Mouse (Mus musculus) forebrain, embryonic 13.5 days (tissue): ENCODE results near the gene Ska3. TPM values are rescaled to one million over a fixed set of nuclear protein-coding genes. Genes with fewer than 3 reads are reported as not detected.
A peak's percentile ranks its signal among the peaks of the same experiment; 100 is the strongest.
"Not testable (repeated sequence)": the region's sequence is repeated elsewhere in the genome, so short reads cannot be mapped to it uniquely, and the experiment has no call there.

Experiments
- ATAC-seq: fragments of 200-750 bp; cut with Nextera tagmentation; 2 replicates; pipeline ENCODE4 v1.8.0; 2017
- H3K27ac ChIP-seq: fragments of 300-500 bp; sonication (generic); 2 replicates; pipeline ENCODE4 v1.5.1; 2015; ENCODE audit warnings: inconsistent platforms, mild to moderate bottlenecking, moderate library complexity
- H3K27me3 ChIP-seq: fragments of 300-500 bp; sonication (generic); 2 replicates; pipeline ENCODE4 v1.6.1; 2015; ENCODE audit warnings: mild to moderate bottlenecking, inconsistent platforms
- H3K36me3 ChIP-seq: fragments of 300-500 bp; sonication (generic); 2 replicates; pipeline ENCODE4 v1.6.1; 2015; ENCODE audit warnings: mild to moderate bottlenecking, inconsistent platforms; ENCODE audit not compliant: poor library complexity, severe bottlenecking
- H3K4me1 ChIP-seq: fragments of 300-500 bp; sonication (generic); 2 replicates; pipeline ENCODE4 v1.6.1; 2015; ENCODE audit warnings: inconsistent platforms
- H3K4me2 ChIP-seq: fragments of 300-500 bp; sonication (generic); 2 replicates; pipeline ENCODE4 v1.6.1; 2015; ENCODE audit warnings: inconsistent platforms, mild to moderate bottlenecking, moderate library complexity
- H3K4me3 ChIP-seq: fragments of 300-500 bp; sonication (generic); 2 replicates; pipeline ENCODE4 v1.5.1; 2015; ENCODE audit warnings: mild to moderate bottlenecking, inconsistent platforms
- H3K9ac ChIP-seq: fragments of 300-500 bp; sonication (generic); 2 replicates; pipeline ENCODE4 v1.6.1; 2015; ENCODE audit warnings: mild to moderate bottlenecking, inconsistent platforms
- H3K9me3 ChIP-seq: fragments of 300-500 bp; sonication (generic); replicated peaks from 2 replicates; pipeline ENCODE4 v1.6.1; 2016; ENCODE audit warnings: inconsistent platforms
- WGBS: fragments of 180-500 bp; shearing (Covaris S2); methylation state at CpG from one replicate; pipeline ENCODE4 v1.1.7; 2015; 5-methylcytosine and 5-hydroxymethylcytosine counted together
- polyA plus RNA-seq: library from polyadenylated mRNA; unstranded; fragments of >200 nt; fragmentation: Nextera tagmentation; extraction: Ambion mirVana; gene quantifications from 2 replicates; pipeline ENCODE4 v1.2.1, GENCODE M21; 2015

The Ska3 gene
- 34.8 and 37.6 TPM in 2 replicates for polyA plus RNA-seq

DNA sequence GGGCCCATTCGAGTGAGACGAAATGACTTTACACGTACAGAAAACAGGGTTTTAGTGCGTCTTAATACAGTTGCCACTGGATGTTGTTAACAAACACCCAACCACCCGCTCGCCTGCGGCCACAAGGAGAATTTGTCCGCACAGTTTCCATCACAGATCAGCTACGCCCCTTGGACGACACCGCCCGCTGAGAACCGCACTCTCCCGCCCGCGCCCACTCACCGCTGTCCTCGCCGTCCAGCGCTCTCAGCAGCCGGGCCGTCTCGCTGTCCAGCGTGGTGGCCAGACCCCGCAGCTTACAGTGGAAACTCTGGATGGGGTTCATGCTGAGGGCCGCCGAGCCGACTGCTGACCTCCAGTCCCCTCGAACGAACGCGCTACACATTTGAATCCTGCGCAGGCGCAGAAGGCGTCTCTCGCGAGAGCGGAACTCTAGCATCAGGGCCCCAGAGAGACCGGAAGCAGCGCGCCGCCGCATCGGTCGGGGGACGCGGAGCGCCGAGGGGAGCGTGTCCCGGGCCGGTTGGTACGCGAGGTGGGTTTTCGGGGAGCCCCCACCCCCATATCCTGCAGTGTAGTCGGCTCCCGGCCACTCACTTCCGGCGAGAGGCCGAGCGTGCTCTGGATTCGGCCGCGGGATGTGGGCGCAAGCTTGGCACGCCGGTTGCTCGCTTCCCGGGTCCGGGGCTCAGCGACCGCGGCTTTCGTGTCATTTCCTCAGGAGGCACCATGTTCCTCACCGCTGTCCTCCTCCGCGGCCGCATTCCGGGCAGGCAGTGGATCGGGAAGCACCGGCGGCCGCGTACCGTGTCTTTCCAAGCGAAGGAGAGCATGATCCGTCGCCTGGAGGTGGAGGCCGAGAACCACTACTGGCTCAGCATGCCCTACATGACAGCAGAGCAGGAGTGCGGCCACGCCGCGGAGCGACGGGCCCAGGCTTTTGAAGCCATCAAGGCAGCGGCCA, at the start of gene Ska3, which contains the start of gene Mrpl57:
Gene Ska3, minus strand, starts transcription at position 398 of the 964 bp plus-strand sequence.
Gene Mrpl57, plus strand, starts transcription at position 447 of the 964 bp plus-strand sequence.
- H3K9ac ChIP-seq = peak within 1 kb of the TSS; percentile 91
- peaks cover 18% of the 10 kb centered on the region for H3K36me3 ChIP-seq
- H3K9me3 ChIP-seq = no peaks in the 10 kb centered on the region
- peaks cover 34% of the 10 kb centered on the region for H3K4me1 ChIP-seq
- ATAC-seq = peak; percentile 98
- peak within 1 kb of the TSS; percentile 90 for H3K27ac ChIP-seq
- peak within 1 kb of the TSS; percentile 76 for H3K4me2 ChIP-seq
- no peaks in the 10 kb centered on the region for H3K27me3 ChIP-seq
- WGBS = under 1% methylated on average over 96 of the region's 96 CpGs
- H3K4me3 ChIP-seq = peak within 1 kb of the TSS; percentile 87

DNA sequence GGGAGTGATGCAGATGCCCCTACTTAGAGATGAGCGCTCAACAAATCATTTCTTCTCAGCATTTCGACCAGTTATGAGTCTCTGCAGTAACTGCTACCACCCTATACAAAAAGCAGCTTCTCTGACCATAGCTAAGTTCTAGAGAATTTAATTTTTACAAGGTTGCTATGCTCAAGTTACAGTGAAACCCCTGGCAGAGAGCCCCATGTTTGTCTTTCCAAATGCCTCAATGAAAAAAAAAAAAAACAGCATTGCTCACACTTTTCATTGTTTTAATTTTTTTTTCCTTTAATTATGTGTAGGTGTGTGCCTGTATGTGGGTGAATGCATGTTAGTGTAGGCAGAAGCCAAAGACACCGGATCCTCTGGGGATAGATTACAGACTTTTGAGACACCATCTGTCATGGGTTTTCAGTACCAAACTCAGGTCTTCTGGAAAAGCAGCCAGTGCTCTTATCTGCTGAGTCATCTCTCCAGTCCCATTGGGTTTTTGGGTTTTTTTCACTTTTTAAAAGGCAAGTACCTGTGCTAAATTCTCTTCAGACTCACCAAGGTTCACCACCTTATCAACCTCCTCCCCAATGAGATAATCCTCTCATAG, 40.8 kb upstream of the Ska3 start:
- no peak for ATAC-seq
- Histone ChIP-seq H3K27ac (no peak overlapping the region), H3K9ac (no peak overlapping the region), H3K27me3 (no peaks in the 10 kb centered on the region), H3K9me3 (no peaks in the 10 kb centered on the region), H3K4me1 (no peaks in the 10 kb centered on the region), H3K36me3 (peaks cover 57% of the 10 kb centered on the region), H3K4me3 (no peak overlapping the region), H3K4me2 (no peak overlapping the region)
- whole genome bisulfite sequencing = 97% methylated on average over 3 of the region's 3 CpGs

DNA sequence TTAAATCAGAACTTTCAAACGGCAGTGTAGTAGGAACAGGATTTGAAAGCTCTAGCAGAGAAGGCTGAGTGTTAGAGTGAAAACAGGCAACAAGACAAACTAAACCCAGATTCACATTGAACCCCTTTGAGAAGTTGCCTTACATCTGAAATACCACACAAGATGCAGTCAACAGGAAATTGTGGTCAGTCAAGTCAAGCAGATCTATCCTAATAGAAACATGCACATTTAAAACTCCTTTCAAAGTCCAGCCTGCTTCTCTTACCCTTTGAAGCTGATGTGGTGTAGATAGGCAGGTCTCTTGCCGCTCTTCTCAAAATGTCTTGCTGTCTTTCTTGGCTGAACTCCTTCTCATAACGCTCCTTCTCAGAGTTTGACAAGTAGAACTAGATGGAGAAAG, 39.3 kb upstream of the Ska3 start:
- no peak overlapping the region for H3K27ac ChIP-seq
- WGBS = 95% methylated on average over 3 of the region's 3 CpGs
- no peak overlapping the region for H3K9ac ChIP-seq
- peaks cover 67% of the 10 kb centered on the region for H3K36me3 ChIP-seq
- ATAC-seq = no peak
- H3K4me3 ChIP-seq = no peak overlapping the region
- no peaks in the 10 kb centered on the region for H3K9me3 ChIP-seq
- no peaks in the 10 kb centered on the region for H3K4me1 ChIP-seq
- no peak overlapping the region for H3K4me2 ChIP-seq
- no peaks in the 10 kb centered on the region for H3K27me3 ChIP-seq

DNA sequence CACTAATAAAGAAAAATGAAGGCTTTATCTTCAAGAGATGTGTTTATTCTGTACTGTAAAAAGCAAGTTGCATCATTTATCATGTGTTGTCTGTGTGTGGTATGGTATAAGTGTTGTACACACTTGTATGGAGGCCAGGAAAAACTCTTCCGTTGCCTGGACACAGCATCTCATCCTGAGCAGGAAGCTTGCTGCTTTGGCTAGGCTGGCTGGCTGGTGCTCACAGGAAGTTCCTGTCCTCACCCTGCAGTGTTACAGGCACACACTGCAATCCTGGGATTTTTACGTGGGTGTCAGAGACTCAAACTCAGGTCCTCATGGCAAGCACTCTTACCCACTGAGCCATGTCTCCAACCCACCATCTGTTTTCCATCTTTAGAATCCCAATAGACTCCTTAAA, 37.1 kb upstream of the Ska3 start:
- ATAC-seq = no peak
- no peak overlapping the region for H3K4me2 ChIP-seq
- H3K4me3 ChIP-seq = no peak overlapping the region
- no peak overlapping the region for H3K27ac ChIP-seq
- no peaks in the 10 kb centered on the region for H3K9me3 ChIP-seq
- H3K4me1 ChIP-seq = no peaks in the 10 kb centered on the region
- no peak overlapping the region for H3K9ac ChIP-seq
- 84% methylated on average over 2 of the region's 2 CpGs for WGBS
- peaks cover 54% of the 10 kb centered on the region for H3K36me3 ChIP-seq
- H3K27me3 ChIP-seq = no peaks in the 10 kb centered on the region

DNA sequence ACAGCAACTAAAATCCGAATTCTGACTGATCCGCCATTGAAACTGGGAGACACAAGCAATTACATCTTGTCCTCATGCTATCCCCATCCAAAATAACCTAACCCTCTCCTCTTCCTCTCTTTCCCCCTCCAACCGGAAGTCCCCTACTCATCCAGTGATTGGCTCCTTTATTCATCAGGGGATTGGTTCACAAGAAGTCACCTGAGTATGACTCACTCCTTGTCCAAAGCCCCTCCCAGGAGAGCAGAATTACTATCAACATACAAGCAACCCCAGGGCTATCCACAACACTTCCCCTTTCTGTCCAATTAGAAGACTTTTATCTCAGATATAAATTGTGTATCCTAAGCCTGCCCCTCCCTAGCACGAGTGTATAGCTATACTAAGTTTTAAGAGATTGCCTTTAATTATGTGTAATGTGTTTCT, 36.0 kb upstream of the Ska3 start:
- Histone ChIP-seq H3K27me3 (no peaks in the 10 kb centered on the region), H3K36me3 (peaks cover 54% of the 10 kb centered on the region), H3K4me2 (no peak overlapping the region), H3K9me3 (no peaks in the 10 kb centered on the region), H3K9ac (no peak overlapping the region), H3K27ac (no peak overlapping the region), H3K4me3 (no peak overlapping the region), H3K4me1 (no peaks in the 10 kb centered on the region)
- ATAC-seq = no peak
- 83% methylated on average over 4 of the region's 4 CpGs for WGBS

DNA sequence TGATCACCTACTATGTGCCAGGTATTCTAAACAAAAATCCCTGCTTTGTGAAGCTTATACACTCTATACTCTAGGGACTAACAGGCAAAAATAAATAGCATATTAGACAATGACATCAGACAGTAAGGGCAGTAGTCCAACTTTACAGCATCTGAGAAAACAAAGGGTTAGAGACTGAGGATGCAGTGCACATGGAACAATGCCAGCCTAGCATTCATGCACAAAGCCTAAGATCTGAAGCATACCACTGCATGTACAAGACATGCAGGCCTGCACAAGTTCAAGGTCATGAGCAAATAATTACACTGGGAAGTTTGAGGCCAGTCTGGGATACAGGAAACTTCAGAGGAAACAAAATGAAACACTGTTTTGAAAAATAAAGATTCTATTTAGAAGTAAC, 33.5 kb upstream of the Ska3 start:
- Histone ChIP-seq H3K27ac (no peak overlapping the region), H3K4me2 (no peak overlapping the region), H3K9me3 (no peaks in the 10 kb centered on the region), H3K36me3 (peaks cover 49% of the 10 kb centered on the region), H3K4me1 (no peaks in the 10 kb centered on the region), H3K4me3 (no peak overlapping the region), H3K9ac (no peak overlapping the region), H3K27me3 (no peaks in the 10 kb centered on the region)
- no peak for ATAC-seq

DNA sequence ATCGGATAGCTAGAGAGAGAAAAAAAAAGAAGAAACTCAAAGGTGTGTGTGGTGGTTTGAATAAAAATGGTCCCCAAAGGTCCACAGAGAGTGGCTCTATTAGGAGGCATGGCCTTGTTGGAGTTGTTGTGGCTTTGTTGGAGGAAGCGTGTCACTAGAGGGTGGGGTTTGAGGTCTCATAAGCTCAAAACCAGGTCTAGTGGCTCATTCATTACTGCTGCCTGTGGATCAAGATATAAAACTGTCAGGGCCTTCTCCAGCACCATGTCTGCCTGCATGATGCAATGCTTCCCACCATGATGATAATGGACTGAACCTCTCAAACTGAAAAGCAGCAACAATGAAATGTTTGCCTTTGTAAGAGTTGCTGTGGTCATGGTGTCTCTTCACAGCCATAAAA, 32.6 kb upstream of the Ska3 start:
- no peak overlapping the region for H3K4me2 ChIP-seq
- 92% methylated on average over 2 of the region's 2 CpGs for WGBS

DNA sequence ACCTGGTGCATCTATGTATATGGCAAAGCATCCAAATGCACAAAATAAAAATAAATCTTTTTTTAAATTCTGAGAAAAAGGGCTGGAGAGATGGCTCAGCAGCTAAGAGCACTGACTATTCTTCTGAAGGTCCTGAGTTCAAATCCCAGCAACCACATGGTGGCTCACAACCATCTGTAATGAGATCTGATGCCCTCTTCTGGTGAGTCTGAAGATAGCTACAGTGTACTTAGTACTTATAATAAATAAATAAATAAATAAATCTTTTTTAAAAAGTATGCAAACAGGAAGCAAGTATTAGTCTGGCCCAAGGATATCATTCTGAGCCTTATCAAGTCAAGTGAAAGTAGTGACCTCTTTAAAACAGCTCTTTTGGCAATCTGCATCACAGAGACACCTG, 30.1 kb upstream of the Ska3 start:
- ATAC-seq, H3K4me2 ChIP-seq, H3K4me1 ChIP-seq, H3K27ac ChIP-seq, H3K4me3 ChIP-seq, H3K9ac ChIP-seq, H3K27me3 ChIP-seq, H3K9me3 ChIP-seq: not testable (repeated sequence)
- H3K36me3 ChIP-seq = peaks cover 31% of the 10 kb centered on the region; the same call in 1 of the 2 replicates

More for the DNA sequence above, 32.6 kb upstream of the Ska3 start:
- Histone ChIP-seq H3K9me3 (no peaks in the 10 kb centered on the region), H3K4me1 (no peaks in the 10 kb centered on the region), H3K4me3 (no peak overlapping the region), H3K9ac (no peak overlapping the region), H3K27ac (no peak overlapping the region), H3K27me3 (no peaks in the 10 kb centered on the region), H3K36me3 (peaks cover 41% of the 10 kb centered on the region)
- no peak for ATAC-seq

DNA sequence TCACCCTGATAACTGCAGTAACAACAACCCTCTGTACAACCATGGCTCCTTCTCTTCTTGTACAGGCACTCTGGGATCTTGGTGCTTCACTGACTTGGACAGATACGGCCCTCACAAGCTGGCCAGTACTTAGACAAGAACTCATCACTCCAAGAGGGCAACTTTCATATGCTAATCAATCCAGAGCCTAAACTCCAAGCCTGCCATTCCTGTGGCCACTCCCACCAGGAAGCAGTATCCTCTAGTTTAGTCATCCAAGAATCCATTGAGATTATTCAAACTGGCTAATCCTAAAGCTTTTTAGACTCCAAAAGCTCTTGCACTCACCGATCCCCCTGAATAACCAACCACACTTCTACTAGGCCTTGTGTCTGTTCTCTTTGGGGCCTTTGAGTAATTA, 27.0 kb upstream of the Ska3 start:
- Histone ChIP-seq H3K27me3 (no peaks in the 10 kb centered on the region), H3K27ac (no peak overlapping the region), H3K36me3 (peaks cover 44% of the 10 kb centered on the region), H3K9me3 (no peaks in the 10 kb centered on the region), H3K4me3 (no peak overlapping the region), H3K4me1 (no peaks in the 10 kb centered on the region), H3K9ac (no peak overlapping the region), H3K4me2 (no peak overlapping the region)
- WGBS = 65% methylated on average over 2 of the region's 2 CpGs
- ATAC-seq = no peak

DNA sequence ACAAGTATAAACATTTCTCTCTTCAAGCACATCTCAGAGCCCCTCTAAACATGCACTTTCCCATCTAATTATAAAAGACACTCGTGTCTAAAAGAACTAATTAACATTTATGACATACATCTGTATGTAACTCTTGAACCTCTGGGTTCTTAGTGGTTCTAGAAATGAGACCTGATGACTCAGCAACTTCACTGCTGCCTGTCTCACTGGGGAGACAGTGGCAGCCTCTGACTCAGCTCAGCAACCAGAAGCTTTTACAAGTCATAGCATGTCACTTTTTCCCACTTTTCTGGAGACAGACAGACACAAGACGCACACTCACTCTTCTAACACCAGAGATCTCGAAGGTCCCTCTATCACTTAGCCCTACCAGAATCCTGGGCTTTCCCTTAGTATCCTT, 24.3 kb upstream of the Ska3 start:
- no peaks in the 10 kb centered on the region for H3K9me3 ChIP-seq
- no peak overlapping the region for H3K4me3 ChIP-seq
- no peak overlapping the region for H3K4me2 ChIP-seq
- ATAC-seq = no peak
- peaks cover 48% of the 10 kb centered on the region for H3K36me3 ChIP-seq
- no peak overlapping the region for H3K9ac ChIP-seq
- WGBS = 92% methylated on average over 3 of the region's 3 CpGs
- H3K27me3 ChIP-seq = no peaks in the 10 kb centered on the region
- H3K4me1 ChIP-seq = no peaks in the 10 kb centered on the region
- no peak overlapping the region for H3K27ac ChIP-seq

DNA sequence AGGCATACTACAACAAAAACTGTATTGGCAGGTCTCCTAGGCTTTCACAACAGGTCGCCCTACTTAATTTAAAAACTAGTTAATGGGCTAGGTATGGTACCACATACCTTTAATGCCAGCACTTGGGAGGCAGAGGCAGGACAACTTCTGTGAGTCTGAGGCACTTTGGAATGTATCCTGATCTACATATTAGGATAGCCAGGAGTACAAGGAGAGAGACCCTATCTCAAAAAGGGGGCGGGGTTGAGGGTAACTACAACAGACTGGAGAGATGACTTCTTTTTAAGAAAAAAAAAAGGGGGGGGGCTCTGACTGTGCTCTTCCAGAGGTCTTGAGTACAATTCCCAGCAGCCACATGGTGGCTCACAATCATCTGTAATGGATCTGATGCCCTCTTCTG, 22.7 kb upstream of the Ska3 start:
- Histone ChIP-seq H3K4me3 (no peak overlapping the region), H3K27me3 (no peaks in the 10 kb centered on the region), H3K9me3 (no peaks in the 10 kb centered on the region), H3K36me3 (peaks cover 61% of the 10 kb centered on the region), H3K4me2 (no peak overlapping the region), H3K27ac (no peak overlapping the region), H3K4me1 (no peaks in the 10 kb centered on the region), H3K9ac (no peak overlapping the region)
- ATAC-seq = no peak
- 95% methylated on average over 2 of the region's 2 CpGs for WGBS

DNA sequence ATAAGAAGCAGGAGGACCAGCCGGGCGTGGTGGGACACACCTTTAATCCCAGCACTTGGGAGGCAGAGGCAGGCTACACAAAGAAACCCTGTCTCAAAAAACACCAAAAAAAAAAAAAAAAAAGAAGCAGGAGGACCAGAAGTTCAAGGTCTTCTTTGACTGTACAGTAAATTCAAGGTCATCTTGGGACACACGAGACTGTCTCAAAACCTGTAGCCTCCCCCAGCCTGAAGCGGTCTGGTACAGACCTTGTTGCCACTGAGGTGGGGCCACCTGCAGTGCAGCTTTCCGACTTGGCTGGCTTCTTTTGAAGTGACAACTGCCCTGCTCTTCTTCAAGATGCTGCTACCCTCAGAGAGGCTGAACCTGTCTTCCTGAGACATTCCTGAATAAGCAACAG, 22.1 kb upstream of the Ska3 start:
- not testable (repeated sequence) for ATAC-seq, H3K27me3 ChIP-seq, H3K9ac ChIP-seq, H3K9me3 ChIP-seq, H3K4me1 ChIP-seq, H3K4me2 ChIP-seq, H3K4me3 ChIP-seq, H3K27ac ChIP-seq
- 81% methylated on average over 5 of the region's 5 CpGs for WGBS
- peaks cover 59% of the 10 kb centered on the region for H3K36me3 ChIP-seq
